Mouse (Mus musculus): ENCODE data around the gene Car4.

GRCm38 (mm10) chr11:84914673-84915072 is 42.9 kb upstream of the Car4 start:
- TF ChIP-seq POLR2A (IDR thresholded peaks at IDR 0.05; ENCODE audit: insufficient read length, low read depth) (no peak), CEBPB (IDR thresholded peaks at IDR 0.05; ENCODE audit: insufficient read depth, poor library complexity, severe bottlenecking) (no peak), E2F4 (IDR thresholded peaks at IDR 0.05; ENCODE audit: insufficient read depth) (no peak), REST (IDR thresholded peaks at IDR 0.05; ENCODE audit: insufficient read depth, insufficient read length) (no peak), POLR2AphosphoS2 (IDR thresholded peaks at IDR 0.05; ENCODE audit: insufficient read length, low read depth) (no peak), USF1 (IDR thresholded peaks at IDR 0.05; ENCODE audit: low read depth) (no peak), MAX (IDR thresholded peaks at IDR 0.05; ENCODE audit: low read depth) (no peak), MYOD1 (IDR thresholded peaks at IDR 0.05; ENCODE audit: control insufficient read depth in 1 of 3, insufficient read length in 2 of 3, low read depth in 2 of 3) (no peak), TCF12 (IDR thresholded peaks at IDR 0.05; ENCODE audit: insufficient read depth, poor library complexity, severe bottlenecking) (no peak), MYOG (IDR thresholded peaks at IDR 0.05; ENCODE audit: control insufficient read depth in 1 of 3, insufficient read depth in 1 of 3, insufficient read length in 2 of 3, low read depth in 2 of 3) (no peak)

All from myocyte (in vitro differentiated cells).